Mouse (Mus musculus) lung, postnatal 0 days (tissue): ENCODE data around the gene Sema4g. TPM values are rescaled to one million over a fixed set of nuclear protein-coding genes. Genes with fewer than 3 reads are reported as not detected.
A peak's percentile ranks its signal among the peaks of the same experiment; 100 is the strongest.
"Not testable (repeated sequence)": the region's sequence is repeated elsewhere in the genome, so short reads cannot be mapped to it uniquely, and the experiment has no call there.

Source experiments
- ATAC-seq: fragments of 200-750 bp; cut with Nextera tagmentation; 2 replicates; pipeline ENCODE4 v1.8.0; 2017; ENCODE audit warnings: moderate library complexity
- DNase-seq: peaks from one replicate; pipeline ENCODE4 v3.0.0-alpha.2; 2016; ENCODE audit warnings: low spot score
- H3K27ac ChIP-seq: fragments of 300-500 bp; sonication (generic); 2 replicates; pipeline ENCODE4 v1.5.1; 2014; ENCODE audit warnings: antibody characterized with exemption, mild to moderate bottlenecking, low read length, mixed read lengths
- H3K27me3 ChIP-seq: fragments of 300-500 bp; sonication (generic); replicated peaks from 2 replicates; pipeline ENCODE4 v1.6.1; 2014; ENCODE audit warnings: low read length, mixed read lengths; ENCODE audit not compliant: insufficient read depth
- H3K36me3 ChIP-seq: fragments of 300-500 bp; sonication (generic); 2 replicates; pipeline ENCODE4 v1.6.1; 2014; ENCODE audit warnings: low read length, mixed read lengths; ENCODE audit not compliant: insufficient read depth
- H3K4me1 ChIP-seq: fragments of 300-500 bp; sonication (generic); 2 replicates; pipeline ENCODE4 v1.6.1; 2014; ENCODE audit warnings: antibody characterized with exemption, low read depth, low read length, mixed read lengths; ENCODE audit not compliant: insufficient read depth
- H3K4me2 ChIP-seq: fragments of 300-500 bp; sonication (generic); replicated peaks from 2 replicates; pipeline ENCODE4 v1.6.1; 2014; ENCODE audit warnings: low read depth, mild to moderate bottlenecking, low read length, moderate library complexity, mixed read lengths
- H3K4me3 ChIP-seq: fragments of 300-500 bp; sonication (generic); 2 replicates; pipeline ENCODE4 v1.5.1; 2014; ENCODE audit warnings: low read depth, low read length
- H3K9ac ChIP-seq: fragments of 300-500 bp; sonication (generic); replicated peaks from 2 replicates; pipeline ENCODE4 v1.6.1; 2014; ENCODE audit warnings: low read depth, mild to moderate bottlenecking
- H3K9me3 ChIP-seq: fragments of 300-500 bp; sonication (generic); 2 replicates; pipeline ENCODE4 v1.6.1; 2016; ENCODE audit warnings: low read length, mixed read lengths
- CTCF ChIP-seq: IDR thresholded peaks from 2 replicates; pipeline ENCODE4 v1.5.1; 2016; ENCODE audit warnings: antibody characterized with exemption, mild to moderate bottlenecking
- EP300 ChIP-seq: IDR thresholded peaks from 2 replicates; pipeline ENCODE4 v1.6.1; 2016; ENCODE audit warnings: antibody characterized with exemption, mild to moderate bottlenecking, control low read depth
- WGBS: fragments of 180-500 bp; shearing (Covaris S2); extraction: QIAGEN DNeasy Blood & Tissue Kit; methylation state at CpG from one replicate; pipeline ENCODE4 v1.1.7; 2014; 5-methylcytosine and 5-hydroxymethylcytosine counted together
- polyA plus RNA-seq: library from polyadenylated mRNA; unstranded; fragments of >200 nt; fragmentation: Nextera tagmentation; extraction: Ambion mirVana; gene quantifications from 2 replicates; pipeline ENCODE4 v1.2.1, GENCODE M21; 2015

Gene Sema4g
- polyA plus RNA-seq, 1 experiment from 2014 or later, result 0.47 TPM

DNA sequence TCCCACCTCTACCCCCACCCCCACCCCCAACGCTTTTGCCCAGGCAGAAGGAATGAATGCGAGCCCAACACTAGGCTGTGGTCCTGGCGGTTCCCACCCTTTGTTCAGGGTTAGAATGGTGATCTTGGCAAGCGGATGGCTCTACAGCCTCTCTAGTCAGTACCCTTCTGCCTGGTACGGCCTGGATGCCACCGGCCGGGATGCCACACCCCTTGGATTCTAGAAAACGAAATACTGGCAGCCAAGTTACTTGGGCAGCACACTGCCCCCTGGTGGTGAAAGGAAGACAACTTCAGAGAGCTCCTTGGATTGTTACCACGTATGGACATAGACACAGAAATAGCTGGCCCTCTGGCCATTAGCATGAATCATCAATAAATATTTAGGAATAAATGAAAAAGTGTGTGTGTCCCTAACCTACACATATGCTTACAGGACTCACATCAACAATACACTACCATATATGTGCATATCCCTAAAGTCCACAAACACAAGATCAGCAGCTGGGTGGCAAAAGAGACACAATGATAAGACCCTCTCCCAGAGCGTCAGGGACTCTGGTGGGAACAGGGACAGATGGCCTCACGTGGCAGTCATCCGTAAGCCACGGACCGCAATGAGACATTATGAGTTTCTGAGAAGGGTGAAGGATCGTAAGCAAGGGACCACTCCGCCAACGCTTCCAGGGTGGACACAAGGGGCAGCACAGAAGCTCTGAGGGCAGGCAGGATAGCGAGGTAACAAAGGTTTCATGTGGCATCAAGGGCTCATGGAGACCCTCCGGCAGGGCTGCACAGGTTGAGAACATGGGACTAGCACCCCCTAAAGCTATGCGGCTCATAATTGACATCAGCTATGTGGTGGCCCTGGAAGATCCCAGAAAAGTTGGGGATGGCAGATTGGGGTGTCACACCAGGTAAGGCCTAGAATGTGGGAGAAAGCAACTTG lies 42.1 kb downstream of the Sema4g start:
- ATAC-seq, result peak; percentile 52
- H3K27ac ChIP-seq, result no peak overlapping the region
- WGBS, result 35% methylated on average over 20 of the region's 20 CpGs
- DNase-seq, result peak; percentile 95
- H3K4me2 ChIP-seq, result peak overlapping the region; percentile 52
- H3K36me3 ChIP-seq, result 0 out of 2 replicates have a peak, but pooled peaks cover 6% of the 10 kb centered on the region
- H3K4me1 ChIP-seq, result no peaks in the 10 kb centered on the region; the same call in 1 of the 2 replicates
- peak; percentile 91 for TF ChIP-seq CTCF
- TF ChIP-seq EP300, result no peak
- H3K4me3 ChIP-seq, result no peak overlapping the region
- H3K9ac ChIP-seq, result no peak overlapping the region
- no peaks in the 10 kb centered on the region for H3K9me3 ChIP-seq
- H3K27me3 ChIP-seq, result no peaks in the 10 kb centered on the region

DNA sequence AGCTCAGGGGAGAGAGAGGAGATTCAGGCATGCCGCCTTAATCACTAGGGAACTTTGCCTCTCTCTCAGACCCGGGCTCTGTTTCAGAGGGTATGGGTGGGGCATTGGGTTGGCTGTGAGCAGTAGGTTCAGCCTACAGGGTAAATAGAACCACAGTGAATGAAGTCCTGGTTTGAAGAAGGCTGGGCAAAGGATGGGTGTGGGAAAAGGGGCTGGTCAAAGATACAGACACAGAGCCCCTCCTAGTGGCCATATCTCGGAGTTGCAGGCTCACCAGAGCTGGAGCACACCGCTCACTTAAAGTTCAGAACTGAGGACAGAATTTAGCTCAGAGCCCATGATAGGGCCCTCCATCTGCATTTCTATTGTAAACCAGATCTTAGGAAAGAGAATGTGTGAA lies 42.9 kb downstream of the Sema4g start:
- H3K9me3 ChIP-seq, result no peaks in the 10 kb centered on the region
- no peaks in the 10 kb centered on the region for H3K36me3 ChIP-seq
- H3K9ac ChIP-seq, result no peak overlapping the region
- H3K27me3 ChIP-seq, result no peaks in the 10 kb centered on the region
- DNase-seq (peak; percentile 92), ATAC-seq (peak; percentile 66)
- H3K4me3 ChIP-seq, result no peak overlapping the region
- H3K4me2 ChIP-seq, result no peak overlapping the region
- no peak overlapping the region for H3K27ac ChIP-seq
- H3K4me1 ChIP-seq, result no peaks in the 10 kb centered on the region; the same call in 1 of the 2 replicates
- 8% methylated on average over 4 of the region's 4 CpGs for WGBS
- TF ChIP-seq EP300 (no peak), CTCF (peak; percentile 89)

DNA sequence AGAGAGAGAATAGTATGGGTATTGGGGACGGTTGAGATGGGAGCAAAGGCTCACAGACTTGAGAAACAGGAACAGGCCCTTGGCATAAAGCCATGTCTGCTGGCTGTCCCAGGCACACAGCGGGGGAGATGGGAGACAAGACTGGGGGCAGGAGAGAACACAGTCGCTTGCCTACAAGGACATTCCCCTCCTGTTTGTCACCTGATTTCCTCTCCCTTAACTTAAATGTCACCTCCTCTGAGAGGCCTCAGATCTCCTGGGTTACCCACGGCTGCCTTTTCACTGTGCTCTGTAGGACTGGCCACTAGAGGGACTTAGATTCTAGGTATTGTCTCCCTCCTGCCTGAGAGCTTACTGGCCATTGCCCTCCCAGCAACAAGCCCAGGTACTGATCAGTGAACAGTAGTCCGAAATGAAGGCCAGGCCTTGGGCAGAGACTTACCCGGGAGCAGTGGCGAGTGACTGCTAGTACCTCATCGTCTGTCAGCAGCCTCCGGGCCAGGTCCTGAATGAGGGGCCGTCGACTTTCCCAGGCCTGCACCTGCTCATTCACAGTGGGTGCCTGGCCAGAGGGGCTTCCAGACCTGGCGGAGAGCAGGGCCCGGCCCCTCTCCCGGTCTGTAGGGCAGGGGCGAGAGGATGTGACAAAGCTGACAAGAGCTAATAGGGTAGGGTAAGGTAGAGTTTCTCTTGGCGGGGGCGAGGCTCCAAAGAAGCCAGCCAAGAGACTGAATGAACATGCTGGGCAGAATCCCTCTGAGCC lies 43.9 kb downstream of the Sema4g start:
- DNase-seq (peak; percentile 66), ATAC-seq (no peak)
- H3K27me3 ChIP-seq, result no peaks in the 10 kb centered on the region
- H3K4me1 ChIP-seq, result no peaks in the 10 kb centered on the region; the same call in 1 of the 2 replicates
- H3K9ac ChIP-seq, result no peak overlapping the region
- H3K36me3 ChIP-seq, result no peaks in the 10 kb centered on the region
- no peak overlapping the region for H3K4me2 ChIP-seq
- WGBS, result 49% methylated on average over 17 of the region's 17 CpGs
- H3K27ac ChIP-seq, result no peak overlapping the region
- TF ChIP-seq CTCF, result peak; percentile 69
- no peak for TF ChIP-seq EP300
- no peak overlapping the region for H3K4me3 ChIP-seq
- no peaks in the 10 kb centered on the region for H3K9me3 ChIP-seq

DNA sequence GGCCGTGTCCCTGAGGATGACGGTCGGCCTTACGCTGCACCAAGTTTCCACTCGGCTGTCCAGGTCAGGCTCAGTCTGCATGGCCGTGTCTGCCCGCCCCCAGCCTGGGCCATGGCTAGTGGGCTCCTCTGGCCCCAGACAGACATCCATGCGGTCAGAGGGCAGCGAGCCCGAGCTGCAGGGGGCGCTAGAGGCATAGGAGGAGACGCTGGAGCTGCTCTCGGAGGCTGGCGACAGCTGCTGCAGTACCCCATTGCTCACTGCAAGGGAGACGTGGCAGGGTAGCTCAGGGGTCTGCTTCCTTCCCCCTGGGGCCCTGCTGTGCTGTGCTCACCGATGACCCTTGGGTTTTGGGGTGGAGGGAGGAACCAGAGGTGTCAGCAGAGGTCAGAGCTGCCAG lies 48.0 kb downstream of the Sema4g start:
- peak; percentile 52 for ATAC-seq
- peak; percentile 46 for DNase-seq
- no peaks in the 10 kb centered on the region for H3K27me3 ChIP-seq

DNA sequence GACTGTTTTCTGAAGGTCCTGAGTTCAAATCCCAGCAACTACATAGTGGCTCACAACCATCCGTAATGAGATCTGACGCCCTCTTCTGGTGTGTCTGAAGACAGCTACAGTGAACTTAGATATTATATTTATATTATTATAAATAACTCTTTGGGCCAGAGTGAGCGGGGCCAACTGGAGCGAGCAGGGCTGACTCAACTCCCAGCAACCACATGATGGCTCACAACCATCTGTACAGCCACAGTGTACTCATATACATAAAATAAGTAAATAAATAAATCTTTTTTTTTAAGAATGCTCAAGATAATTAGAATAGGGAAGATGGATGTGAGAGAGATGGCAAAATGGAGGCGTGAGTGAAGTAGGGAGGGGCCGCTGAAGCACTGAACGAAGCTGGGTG lies 49.3 kb downstream of the Sema4g start:
- H3K4me2 ChIP-seq, ATAC-seq, H3K36me3 ChIP-seq, H3K9ac ChIP-seq, DNase-seq, H3K9me3 ChIP-seq, H3K27me3 ChIP-seq, H3K27ac ChIP-seq, H3K4me1 ChIP-seq, H3K4me3 ChIP-seq: not testable (repeated sequence)
- 81% methylated on average over 7 of the region's 7 CpGs for WGBS

More for the DNA sequence above, 48.0 kb downstream of the Sema4g start:
- Histone ChIP-seq H3K9me3 (no peaks in the 10 kb centered on the region), H3K27ac (no peak overlapping the region), H3K4me3 (no peak overlapping the region), H3K4me2 (no peak overlapping the region), H3K9ac (no peak overlapping the region), H3K4me1 (no peaks in the 10 kb centered on the region), H3K36me3 (no peaks in the 10 kb centered on the region)
- TF ChIP-seq EP300 (no peak), CTCF (peak; percentile 87)
- 37% methylated on average over 15 of the region's 16 CpGs for WGBS

DNA sequence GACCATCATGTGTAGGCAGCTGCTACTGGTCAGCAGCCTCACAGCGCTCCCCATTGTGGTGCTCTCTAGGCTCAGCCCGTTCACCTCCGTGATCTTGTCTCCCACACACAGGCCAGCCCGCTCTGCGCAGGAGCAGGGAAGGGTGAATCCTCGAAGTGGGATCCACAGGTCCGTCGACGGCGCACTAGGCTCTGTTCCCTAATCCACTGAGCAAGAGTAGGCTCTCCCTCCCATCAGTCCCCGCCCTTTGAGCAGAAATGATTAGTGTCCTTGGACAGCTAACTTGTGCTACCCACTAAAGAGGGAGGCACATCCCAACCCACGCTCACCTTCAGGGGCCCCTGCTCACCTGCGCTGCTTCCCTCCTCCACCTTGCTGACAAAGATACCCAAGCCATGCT lies 51.3 kb downstream of the Sema4g start:
- Histone ChIP-seq H3K4me2 (no peak overlapping the region), H3K9me3 (no peaks in the 10 kb centered on the region), H3K27me3 (peaks cover 9% of the 10 kb centered on the region; the same call in 1 of the 2 replicates), H3K9ac (no peak overlapping the region), H3K4me1 (no peaks in the 10 kb centered on the region), H3K27ac (no peak overlapping the region), H3K36me3 (no peaks in the 10 kb centered on the region), H3K4me3 (no peak overlapping the region)
- DNase-seq, result no peak
- ATAC-seq, result no peak
- WGBS, result 49% methylated on average over 12 of the region's 13 CpGs
- TF ChIP-seq CTCF (no peak), EP300 (no peak)
